Mouse (Mus musculus): ENCODE measurements around the gene Amacr. TPM values are rescaled to one million over a fixed set of nuclear protein-coding genes. Genes with fewer than 3 reads are reported as not detected.

Gene Amacr
- total RNA-seq (2023), result under 1 TPM; 0.40 to 0.87 TPM

GRCm38 (mm10) chr15:10981377-10982063, at the start of gene Amacr:
Amacr (plus strand) TSS chr15:10981756.

GRCm38 (mm10) chr15:10951951-10952759, 29.4 kb upstream of the Amacr start, which contains the start of gene C1qtnf3:
C1qtnf3 (plus strand) TSS chr15:10952332.

DNA sequence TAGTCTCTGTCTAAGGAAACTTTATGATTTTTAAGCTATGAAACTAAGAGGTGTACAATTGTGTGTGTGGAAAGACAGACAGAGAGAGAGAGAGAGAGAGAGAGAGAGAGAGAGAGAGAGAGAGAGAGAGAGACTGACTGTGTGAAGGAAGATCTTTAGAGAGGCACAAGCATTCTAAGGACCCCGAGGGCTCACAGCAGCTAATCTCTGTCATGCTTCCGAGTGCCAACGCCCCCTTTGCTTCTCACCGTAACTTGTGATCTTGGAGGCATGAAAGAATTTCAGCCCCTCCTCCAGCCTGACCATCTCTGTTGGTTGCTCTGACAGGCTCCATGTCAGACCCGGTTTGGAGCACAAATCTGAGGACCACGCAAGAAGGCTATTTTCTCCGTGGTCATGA, 18.9 kb downstream of the Amacr start, which contains the start of gene Slc45a2:
Gene Slc45a2, plus strand, starts transcription at position 301 of the 400 bp plus-strand sequence.

GRCm38 (mm10) chr15:11037711-11038110, 56.2 kb downstream of the Amacr start, which contains the start of gene Rxfp3:
Rxfp3 (minus strand) TSS chr15:11037991.

Other genes starting within 250 kb of the Amacr start
- gene C1qtnf3, start 29.4 kb upstream of the Amacr start, total RNA-seq (2023), result not detected
- gene Slc45a2, start 19.0 kb downstream of the Amacr start, total RNA-seq (2023), result not detected
- not detected for gene Rxfp3, start 56.2 kb downstream of the Amacr start, total RNA-seq (2023)
- gene Adamts12, start 83.0 kb downstream of the Amacr start, total RNA-seq (2023), result not detected